Mouse (Mus musculus): ENCODE results near the gene Ubr4.

DNA sequence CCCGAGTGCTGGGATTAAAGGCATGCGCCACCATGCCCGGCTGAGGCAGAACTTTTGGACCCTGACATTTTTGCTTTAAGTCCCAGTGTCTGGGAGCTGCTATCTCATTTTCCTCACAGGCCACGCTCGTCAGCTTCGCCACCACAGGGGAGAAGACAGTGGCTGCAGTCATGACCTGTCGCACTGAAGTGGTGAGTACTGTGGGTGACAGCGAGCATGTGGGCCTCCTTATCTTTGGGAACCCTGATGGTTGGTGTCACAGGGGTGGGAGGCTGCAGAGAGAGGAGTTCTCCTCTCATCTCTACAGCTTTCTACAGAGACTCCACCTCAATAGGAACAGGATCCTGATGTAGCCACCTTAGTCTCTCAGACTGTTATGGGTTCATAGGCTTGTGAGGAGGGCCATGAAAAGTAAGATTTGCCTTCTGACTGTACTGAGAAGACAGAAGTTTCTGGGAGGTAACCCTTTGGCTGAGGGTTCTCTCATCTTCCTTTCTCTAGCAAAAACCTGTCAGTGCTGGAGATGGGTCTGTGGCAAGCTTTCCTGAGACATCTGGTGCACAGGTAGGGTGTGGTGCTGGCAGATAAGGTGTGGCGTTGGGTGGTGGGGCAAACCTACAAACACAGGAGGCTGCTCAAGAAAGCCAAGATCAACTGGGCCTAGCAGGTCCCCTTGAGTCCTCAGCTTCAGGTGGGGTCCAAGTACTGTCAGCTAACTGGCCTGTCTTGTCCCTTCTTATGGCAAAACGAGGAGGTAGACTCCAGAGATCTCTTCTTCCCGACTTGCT is 8.5 kb downstream of the Ubr4 start:
- TF ChIP-seq ZC3H11A (IDR thresholded peaks at IDR 0.05; ENCODE audit: borderline replicate concordance, low read depth, low read length) (no peak), MAFK (IDR thresholded peaks at IDR 0.05; ENCODE audit: insufficient read depth, low read depth, low read length) (no peak), CHD2 (IDR thresholded peaks at IDR 0.05; ENCODE audit: low read depth, low read length) (no peak), ZNF384 (IDR thresholded peaks at IDR 0.05; ENCODE audit: low read depth, low read length) (no peak)

Data from ES-E14 (cell line).